Mouse (Mus musculus) kidney, adult 9 months (tissue): ENCODE measurements around the gene Ly9.

Source experiments
- DNase-seq: peaks from one replicate; pipeline ENCODE4 v3.0.0; 2022

Ly9 gene

GRCm38 (mm10) chr1:171607176-171607575 is at the start of gene Ly9:
Gene Ly9 (minus strand): TSS chr1:171607410.
- no peak for DNase-seq

- DNase-seq = no peak
Measured at GRCm38 (mm10) chr1:171652734-171653133, 45.5 kb upstream of the Ly9 start, which contains the start of gene Slamf7. Gene Slamf7 (minus strand): TSS chr1:171653035.

- DNase-seq = no peak
Measured at GRCm38 (mm10) chr1:171648840-171649239, 41.6 kb upstream of the Ly9 start.

DNA sequence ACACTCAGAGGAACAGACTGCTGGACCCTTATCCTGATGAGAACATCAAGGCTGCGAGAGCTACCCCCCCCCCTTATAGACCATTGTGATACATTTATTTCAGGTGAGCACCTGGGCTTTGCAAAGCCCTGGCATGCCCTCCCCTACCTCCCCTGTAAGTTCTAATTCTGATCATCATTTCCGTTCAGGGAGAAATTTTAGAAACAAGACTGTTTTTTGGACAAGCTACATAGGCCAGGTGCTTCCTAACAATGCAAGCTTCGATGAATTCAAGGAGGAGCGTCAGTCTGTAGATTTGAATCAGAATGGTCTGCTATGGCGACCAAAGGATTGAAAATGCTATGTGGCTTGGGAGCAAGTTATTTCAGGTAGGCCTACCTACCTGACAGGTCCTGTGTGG is 40.5 kb upstream of the Ly9 start:
- DNase-seq = no peak

GRCm38 (mm10) chr1:171646429-171646940 is 39.3 kb upstream of the Ly9 start:
- no peak for DNase-seq

DNA sequence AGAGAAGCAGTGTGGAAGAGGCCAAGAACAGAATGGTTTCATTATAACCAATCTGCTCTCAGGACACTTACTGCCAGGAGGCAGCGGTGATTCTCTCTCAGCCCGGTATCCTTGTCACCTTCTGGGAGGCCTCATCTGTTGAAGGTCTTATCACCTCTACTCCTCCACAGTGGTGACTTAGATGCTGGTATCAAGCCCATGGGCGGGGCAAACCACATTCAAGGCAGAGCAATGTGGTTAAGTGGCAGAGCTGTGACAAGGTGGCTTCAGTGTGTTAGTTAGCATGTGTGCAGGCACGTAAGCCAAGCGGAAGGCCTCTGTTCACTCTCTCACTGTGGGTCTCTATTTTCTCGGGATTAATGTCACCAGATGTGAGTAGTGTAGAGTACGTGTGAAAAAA is 36.4 kb upstream of the Ly9 start:
- DNase-seq = no peak

DNA sequence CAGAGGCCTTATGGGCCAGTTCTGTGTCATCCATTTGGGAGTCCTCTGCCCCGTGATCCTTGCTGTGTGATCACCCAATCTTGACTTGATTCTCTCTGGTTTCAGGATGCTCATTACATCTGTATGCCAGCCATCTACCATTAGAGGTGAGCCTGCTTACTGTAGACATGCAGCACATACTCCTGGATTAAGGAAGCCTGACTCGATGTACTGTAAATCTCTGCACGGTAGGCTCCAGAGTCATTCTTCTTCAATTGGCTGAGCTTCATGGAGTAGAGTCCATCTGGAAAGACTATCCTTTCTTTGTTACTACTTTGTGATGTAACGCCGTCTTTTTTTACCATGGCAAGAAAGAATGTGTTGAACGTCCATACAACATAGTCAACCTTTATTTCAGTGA is 33.6 kb upstream of the Ly9 start:
- DNase-seq = no peak

DNA sequence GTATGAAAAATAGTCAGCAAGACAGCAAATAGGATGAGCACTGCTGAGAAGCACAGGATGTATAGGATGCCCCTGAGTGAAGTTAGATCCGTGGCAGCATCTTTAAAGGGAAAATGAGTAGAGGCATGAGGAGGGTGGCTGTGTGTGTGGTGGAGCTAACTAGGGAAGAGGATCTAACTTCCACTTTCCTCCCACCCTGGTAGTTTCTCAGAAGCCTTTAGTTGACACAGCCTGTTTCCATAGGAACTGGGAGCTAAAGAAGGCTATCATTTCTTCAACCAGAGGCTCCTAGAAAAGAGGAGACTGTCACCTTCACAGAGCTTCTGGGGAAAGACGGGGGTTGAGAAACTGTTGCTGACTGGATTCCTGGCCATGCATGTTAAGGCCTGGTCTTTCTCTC is 31.5 kb upstream of the Ly9 start:
- no peak for DNase-seq

DNA sequence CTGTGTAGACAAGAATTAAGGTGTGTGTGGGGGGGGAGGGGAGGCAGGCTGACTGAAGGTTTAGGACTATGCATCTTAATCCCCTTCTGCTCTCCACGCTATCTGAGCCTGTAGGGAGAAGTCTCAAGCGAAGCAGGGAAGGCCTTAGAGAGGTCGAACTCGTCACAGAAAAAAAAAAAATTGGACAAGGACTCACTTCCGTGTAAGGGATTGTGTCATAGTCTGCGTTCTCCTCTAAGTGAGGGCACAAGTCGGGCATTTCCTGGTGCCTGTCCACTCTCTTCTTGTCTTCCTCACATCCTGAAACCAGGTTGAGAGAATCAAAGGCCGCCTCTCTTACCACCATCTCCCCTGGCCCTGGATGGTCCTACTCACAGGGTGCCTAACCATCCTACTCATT is 29.9 kb upstream of the Ly9 start:
- no peak for DNase-seq

DNA sequence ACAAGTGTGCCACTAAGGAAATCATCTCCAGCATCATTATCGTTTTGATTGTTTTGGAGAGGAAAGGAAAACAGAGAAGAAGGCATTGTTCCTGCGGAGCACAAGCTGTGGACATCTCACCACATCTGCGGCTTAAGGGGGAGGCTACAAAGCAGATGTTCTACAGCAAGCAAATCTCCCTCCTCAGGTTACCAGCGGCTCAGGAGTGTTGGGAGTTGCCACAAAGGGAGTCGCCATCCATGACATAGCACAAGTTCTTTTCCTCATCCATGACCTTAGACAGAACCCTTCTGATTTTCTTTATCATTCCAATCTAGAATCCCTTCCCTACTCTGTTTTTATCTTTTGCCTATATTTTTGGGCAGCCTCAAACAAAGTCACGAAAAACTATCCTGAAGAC is 28.5 kb upstream of the Ly9 start:
- DNase-seq = no peak

DNA sequence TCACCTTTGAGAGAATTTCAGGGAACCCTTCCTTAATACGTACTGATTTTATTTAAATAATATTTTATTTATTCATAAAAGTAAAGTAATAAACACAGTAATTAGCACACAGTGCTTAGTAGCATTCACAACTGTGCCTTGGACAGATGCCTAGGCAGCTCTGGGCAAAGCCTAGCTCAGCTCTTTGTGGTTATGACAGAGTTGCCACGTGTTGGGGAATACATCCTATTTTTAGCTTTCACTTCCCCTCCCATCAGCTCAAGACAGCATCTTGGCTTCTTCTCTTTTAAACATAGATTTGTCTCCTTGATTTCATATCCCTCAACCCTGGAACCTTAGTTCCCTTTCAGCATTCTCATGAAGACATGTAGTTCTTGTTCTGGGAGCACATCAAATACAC is 24.2 kb upstream of the Ly9 start:
- DNase-seq = peak; percentile 22

- no peak for DNase-seq
Measured at GRCm38 (mm10) chr1:171630912-171631311, 23.7 kb upstream of the Ly9 start.

GRCm38 (mm10) chr1:171630041-171630440 is 22.8 kb upstream of the Ly9 start:
- DNase-seq = no peak

GRCm38 (mm10) chr1:171629168-171629567 is 22.0 kb upstream of the Ly9 start:
- DNase-seq = no peak

DNA sequence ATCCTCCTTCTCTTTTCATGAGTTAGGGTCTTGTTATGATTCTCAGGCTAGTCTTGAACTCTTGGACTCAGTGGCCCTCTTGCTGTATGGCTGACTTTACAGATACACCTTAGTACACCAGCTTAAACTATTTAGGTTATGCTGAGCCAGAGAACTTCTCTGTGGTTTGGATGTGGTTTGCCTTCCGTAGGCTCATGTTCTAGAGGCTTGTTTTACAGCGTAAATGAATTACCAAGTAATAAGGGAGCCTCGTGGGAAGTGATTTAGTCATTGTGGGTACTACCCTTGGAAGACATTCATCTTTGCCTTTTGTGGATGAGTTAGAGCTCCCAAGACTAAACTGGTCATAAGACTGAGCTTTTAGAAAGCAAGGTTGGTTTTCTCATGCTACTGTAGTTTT is 20.6 kb upstream of the Ly9 start:
- no peak for DNase-seq

DNA sequence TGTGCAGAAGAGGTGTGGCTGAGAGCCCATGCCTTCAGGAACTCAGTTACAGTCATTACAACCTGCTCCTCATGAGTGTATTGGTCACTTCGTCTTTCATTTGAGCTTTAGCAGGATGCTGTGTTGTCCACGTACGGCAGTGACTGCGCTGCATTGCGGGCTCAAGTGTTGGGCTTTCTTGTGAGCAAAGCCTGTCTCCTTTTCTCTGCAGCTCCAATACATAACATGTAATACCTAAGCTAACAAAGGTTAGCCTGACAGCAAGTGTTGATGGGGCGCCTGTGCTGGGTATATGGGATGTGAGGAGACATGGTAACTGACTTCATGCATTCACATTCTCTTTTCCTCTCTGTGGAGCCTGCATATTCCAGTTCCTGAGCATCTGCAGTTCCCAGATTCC is 12.9 kb upstream of the Ly9 start:
- DNase-seq = no peak

- no peak for DNase-seq
Measured at GRCm38 (mm10) chr1:171619645-171620044, 12.4 kb upstream of the Ly9 start.

DNA sequence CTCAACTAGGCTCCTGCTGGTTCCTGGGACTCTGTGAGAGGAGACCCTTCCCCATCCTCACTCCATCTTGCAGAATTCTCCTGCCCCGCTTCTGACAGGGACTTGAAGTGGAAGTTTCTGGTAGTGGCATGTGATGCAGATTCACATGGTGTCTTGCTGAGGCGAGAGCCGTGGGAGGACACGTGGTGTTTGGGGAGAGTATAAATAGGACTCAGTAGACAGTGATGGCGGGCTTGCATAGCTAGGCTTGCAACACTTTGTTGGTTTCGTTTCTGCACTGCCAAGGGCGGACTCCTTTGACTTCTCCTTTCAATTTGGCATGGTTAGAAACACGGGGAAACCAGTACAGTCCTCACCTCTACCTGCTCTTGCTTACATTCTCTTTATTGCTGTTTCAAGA is 11.8 kb upstream of the Ly9 start:
- DNase-seq = peak; percentile 22

DNA sequence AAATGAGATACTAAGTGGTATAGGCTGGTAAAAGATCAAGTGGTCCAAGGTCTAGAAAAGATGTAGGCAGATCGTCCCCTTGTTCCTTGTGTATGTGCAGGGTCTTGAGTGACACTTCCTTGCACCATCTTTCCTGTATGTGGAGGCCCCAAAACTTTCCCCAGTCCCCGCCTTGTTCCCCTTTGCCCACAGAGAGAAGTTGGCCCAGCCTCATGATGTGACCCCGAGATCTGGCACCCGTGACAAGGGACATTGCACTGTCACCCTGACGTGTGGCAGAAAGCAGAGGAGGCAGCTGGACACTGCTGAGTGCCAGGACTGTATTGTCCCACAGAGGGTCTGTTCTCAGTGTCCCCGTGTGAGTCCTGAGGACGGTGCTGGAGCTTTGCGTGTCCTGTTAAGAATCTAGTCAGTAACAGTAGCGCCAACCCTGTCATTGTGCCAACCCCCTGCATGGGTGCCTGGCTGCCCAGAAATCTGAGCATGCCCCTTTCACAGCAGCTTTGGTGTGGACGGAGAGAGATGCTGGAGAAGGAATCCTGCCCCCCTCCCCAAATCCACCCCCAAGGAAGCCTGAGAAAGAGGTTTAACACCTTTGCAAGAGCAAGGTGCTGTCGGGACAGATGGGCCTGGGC is 9.8 kb upstream of the Ly9 start:
- DNase-seq = no peak

DNA sequence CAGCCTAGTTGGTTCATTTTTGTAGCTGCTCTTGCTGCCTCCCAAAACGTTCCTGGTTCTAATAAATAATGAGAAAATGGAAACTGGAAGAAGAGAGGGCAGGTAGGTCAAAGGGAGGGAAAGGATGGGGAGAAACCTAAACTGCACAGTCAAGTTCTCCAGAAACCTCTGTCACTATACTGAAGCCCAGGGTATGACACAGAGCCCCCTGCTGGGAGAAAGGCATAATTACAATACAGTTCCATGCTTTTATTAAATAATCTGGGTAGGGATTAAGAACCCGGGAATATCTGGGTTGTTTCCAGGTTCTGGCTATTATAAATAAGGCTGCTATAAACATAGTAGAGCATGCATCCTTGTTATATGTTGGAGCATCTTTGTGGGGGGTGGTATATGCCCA is 6.8 kb upstream of the Ly9 start:
- DNase-seq = peak; percentile 26

DNA sequence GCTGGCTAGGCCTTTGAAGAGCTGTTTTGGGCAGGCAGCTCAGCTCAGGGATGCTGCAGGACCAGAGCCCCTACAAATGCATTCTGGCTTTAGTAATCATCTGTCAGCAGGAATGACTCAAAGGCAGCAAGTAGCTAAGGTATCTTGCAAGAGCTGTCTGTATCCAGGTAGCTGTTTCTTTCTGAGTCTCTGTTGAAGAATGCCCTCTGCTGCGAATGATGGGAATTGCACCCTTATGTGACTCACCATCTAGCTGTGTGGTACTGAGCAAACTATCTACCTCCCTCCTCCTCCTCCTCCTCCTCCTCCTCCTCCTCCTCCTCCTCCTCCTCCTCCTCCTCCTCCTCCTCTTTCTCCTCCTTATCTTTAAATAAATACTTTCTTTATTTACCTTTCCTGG is 3.6 kb upstream of the Ly9 start:
- no peak for DNase-seq

DNA sequence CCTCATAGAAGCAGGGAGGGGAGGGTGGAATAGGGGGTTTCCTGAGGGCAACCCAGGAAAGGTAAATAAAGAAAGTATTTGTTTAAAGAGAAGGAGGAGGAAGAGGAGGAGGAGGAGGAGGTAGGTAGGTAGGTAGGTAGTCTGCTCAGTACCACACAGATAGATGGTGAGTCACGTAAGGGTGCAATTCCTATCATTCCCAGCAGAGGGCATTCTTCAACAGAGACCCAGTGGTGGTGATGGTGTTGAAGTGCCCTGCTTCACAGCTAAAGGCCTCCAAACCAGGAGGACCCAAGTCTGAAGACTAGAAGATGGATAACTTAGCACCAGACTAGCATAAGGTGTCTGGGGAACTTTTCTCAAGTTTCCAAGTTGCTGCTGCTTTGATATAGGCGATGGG is 2.8 kb upstream of the Ly9 start:
- no peak for DNase-seq

DNA sequence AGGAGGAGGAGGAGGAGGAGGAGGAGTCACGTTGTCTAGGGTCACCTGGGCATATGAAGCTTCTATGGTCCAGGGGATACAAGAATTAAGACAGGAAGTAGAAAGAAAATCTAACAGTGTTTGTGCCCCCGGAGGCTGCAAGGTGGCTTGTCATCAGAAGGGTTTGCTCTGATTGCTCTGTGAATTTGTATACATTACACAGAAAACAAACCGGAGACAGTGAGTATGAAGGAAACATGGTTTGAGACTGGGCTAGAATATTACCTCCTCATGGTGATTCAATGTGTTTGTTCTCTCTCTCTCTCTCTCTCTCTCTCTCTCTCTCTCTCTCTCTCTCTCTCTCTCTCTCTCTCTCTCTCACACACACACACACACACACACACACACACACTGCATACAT is 554 bp downstream of the Ly9 start:
- DNase-seq = no peak

- DNase-seq = no peak
Measured at GRCm38 (mm10) chr1:171604686-171605085, 2.5 kb downstream of the Ly9 start.

GRCm38 (mm10) chr1:171584584-171584983 is 22.6 kb downstream of the Ly9 start:
- no peak for DNase-seq
